Mouse (Mus musculus): Measurements from ENCODE around the gene Cyp24a1. TPM values are rescaled to one million over a fixed set of nuclear protein-coding genes. Genes with fewer than 3 reads are reported as not detected.

Gene Cyp24a1
- polyA plus RNA-seq, 1 experiment from 2014 or later: 0.07 TPM

- no peak overlapping the region for H3K27ac ChIP-seq
- WGBS: 76% methylated on average over 7 of the region's 7 CpGs
- H3K27me3 ChIP-seq (ENCODE audit: insufficient read depth, poor library complexity, severe bottlenecking): peaks cover 47% of the 10 kb centered on the region
- H3K4me1 ChIP-seq (replicated peaks): peaks cover 12% of the 10 kb centered on the region; the same call in 1 of the 2 replicates
- no peak for DNase-seq (ENCODE audit: low spot score)
- H3K4me3 ChIP-seq: no peak overlapping the region
- H3K36me3 ChIP-seq: no peaks in the 10 kb centered on the region
- no peaks in the 10 kb centered on the region for H3K9me3 ChIP-seq
These were observed 9.7 kb downstream of the Cyp24a1 start for GRCm38 (mm10) chr2:170487202-170487601.

DNA sequence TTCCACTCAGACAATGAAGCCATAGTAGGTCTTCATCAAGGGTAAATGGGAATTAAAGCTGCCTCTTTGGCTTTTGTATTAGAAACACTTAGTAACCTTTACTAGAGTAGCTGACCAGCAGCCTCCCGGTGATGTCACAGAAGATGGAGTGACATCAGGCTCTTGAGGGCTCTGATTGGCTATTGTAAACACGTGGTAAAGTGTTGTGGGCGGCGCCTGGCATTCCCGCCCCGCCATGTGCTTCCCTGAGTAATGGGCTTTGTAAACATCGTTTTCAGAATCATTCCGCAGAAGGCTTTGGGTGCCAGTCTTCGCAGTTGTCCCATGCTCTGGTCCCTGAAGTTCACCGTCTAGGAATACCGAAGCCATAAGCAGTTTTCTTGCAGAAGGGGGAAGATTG lies 13.0 kb downstream of the Cyp24a1 start:
- Histone ChIP-seq H3K9me3 (no peaks in the 10 kb centered on the region), H3K4me3 (no peak overlapping the region), H3K4me1 (replicated peaks) (peaks cover 12% of the 10 kb centered on the region; the same call in 1 of the 2 replicates), H3K27ac (no peak overlapping the region), H3K27me3 (ENCODE audit: insufficient read depth, poor library complexity, severe bottlenecking) (peaks cover 19% of the 10 kb centered on the region; the same call in 1 of the 2 replicates), H3K36me3 (no peaks in the 10 kb centered on the region)
- 70% methylated on average over 11 of the region's 11 CpGs for WGBS
- no peak for DNase-seq (ENCODE audit: low spot score)

DNA sequence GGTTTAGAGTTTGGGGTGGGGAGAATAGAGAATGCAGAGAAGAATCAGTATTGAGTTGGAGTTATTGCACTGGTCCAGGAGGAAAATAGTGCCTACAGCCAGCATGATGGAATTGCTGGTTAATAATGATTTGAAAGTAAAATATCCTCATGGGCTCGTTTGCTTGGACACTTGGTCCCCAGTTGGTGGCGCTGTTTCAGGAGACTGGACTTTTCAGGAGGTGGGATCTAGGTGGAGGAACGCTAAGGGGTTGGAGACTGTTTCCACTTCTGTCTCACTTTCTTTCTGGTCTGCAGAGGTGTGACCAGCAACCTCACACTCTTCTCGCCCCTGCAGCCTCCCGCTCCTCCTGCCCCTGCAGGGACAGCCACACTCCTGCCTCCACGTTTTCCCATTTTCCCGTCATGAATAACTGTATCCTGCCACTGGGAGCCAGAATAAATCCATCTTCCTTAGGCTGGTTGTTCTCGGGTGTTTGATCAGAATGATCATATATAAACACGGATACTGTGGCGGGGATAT lies 14.9 kb downstream of the Cyp24a1 start:
- DNase-seq (ENCODE audit: low spot score): no peak
- H3K27me3 ChIP-seq (ENCODE audit: insufficient read depth, poor library complexity, severe bottlenecking): peaks cover 11% of the 10 kb centered on the region; the same call in 1 of the 2 replicates
- H3K4me1 ChIP-seq (replicated peaks): peaks cover 5% of the 10 kb centered on the region; the same call in 1 of the 2 replicates
- no peaks in the 10 kb centered on the region for H3K9me3 ChIP-seq
- H3K27ac ChIP-seq: no peak overlapping the region
- H3K36me3 ChIP-seq: no peaks in the 10 kb centered on the region
- WGBS: 68% methylated on average over 10 of the region's 10 CpGs
- no peak overlapping the region for H3K4me3 ChIP-seq

GRCm38 (mm10) chr2:170476643-170477042 lies 20.3 kb downstream of the Cyp24a1 start:
- H3K4me1 ChIP-seq (replicated peaks): no peaks in the 10 kb centered on the region
- H3K27ac ChIP-seq: no peak overlapping the region

DNA sequence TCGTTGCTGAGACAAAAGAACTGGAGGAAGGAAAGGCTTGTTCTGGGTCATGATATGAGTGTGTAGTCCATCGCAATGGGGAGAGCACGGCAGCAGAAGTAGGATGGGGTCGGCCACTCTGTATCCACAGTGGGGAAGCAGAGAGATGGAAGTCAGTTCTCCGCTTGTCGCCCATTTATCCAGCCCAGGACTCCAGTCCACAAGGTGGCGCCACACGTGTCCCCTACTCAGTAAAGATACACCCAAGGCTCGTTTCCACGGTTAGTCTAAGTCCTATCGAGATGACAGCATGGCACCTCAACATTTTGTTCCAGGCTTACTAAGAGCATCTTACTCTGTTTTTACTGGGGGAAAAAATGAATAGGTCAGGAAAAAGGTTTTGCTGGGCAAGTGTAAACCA lies 20.7 kb downstream of the Cyp24a1 start:
- DNase-seq (ENCODE audit: low spot score): no peak
- H3K4me3 ChIP-seq: no peak overlapping the region
- 83% methylated on average over 11 of the region's 11 CpGs for WGBS
- 0 out of 2 replicates have a peak, but pooled peaks cover 3% of the 10 kb centered on the region for H3K9me3 ChIP-seq
- no peaks in the 10 kb centered on the region for H3K36me3 ChIP-seq
- H3K27me3 ChIP-seq (ENCODE audit: insufficient read depth, poor library complexity, severe bottlenecking): peaks cover 5% of the 10 kb centered on the region; the same call in 1 of the 2 replicates
- no peaks in the 10 kb centered on the region for H3K4me1 ChIP-seq (replicated peaks)
- no peak overlapping the region for H3K27ac ChIP-seq

More at GRCm38 (mm10) chr2:170476643-170477042, 20.3 kb downstream of the Cyp24a1 start:
- Histone ChIP-seq H3K27me3 (ENCODE audit: insufficient read depth, poor library complexity, severe bottlenecking) (peaks cover 2% of the 10 kb centered on the region; the same call in 1 of the 2 replicates), H3K36me3 (no peaks in the 10 kb centered on the region), H3K4me3 (no peak overlapping the region), H3K9me3 (0 out of 2 replicates have a peak, but pooled peaks cover 3% of the 10 kb centered on the region)
- 93% methylated on average over 8 of the region's 8 CpGs for WGBS
- no peak for DNase-seq (ENCODE audit: low spot score)

- Histone ChIP-seq H3K9me3 (0 out of 2 replicates have a peak, but pooled peaks cover 3% of the 10 kb centered on the region), H3K36me3 (no peaks in the 10 kb centered on the region)
These were observed 21.8 kb downstream of the Cyp24a1 start for GRCm38 (mm10) chr2:170475164-170475563.

DNA sequence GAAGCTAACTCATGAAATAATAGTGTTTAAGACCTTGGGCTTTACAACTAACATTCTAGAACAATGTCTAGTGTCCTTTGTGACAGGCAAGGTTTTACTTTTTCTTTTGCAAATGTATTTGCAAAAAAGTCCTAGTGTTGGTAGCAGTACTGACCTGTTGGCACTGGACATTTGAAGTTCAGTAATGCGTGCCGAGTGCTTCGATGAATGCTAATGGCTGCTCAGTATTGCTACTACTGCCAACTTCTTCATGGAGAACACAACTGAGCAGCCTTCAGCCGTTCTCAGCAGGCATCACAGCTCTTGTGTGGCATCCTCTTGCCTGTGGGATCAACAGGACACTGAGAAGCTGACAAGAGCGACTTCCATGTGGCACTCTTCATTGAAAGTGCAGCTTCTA lies 22.8 kb downstream of the Cyp24a1 start:
- Histone ChIP-seq H3K36me3 (no peaks in the 10 kb centered on the region), H3K27ac (no peak overlapping the region), H3K9me3 (0 out of 2 replicates have a peak, but pooled peaks cover 3% of the 10 kb centered on the region), H3K4me3 (no peak overlapping the region), H3K4me1 (replicated peaks) (peaks cover 17% of the 10 kb centered on the region), H3K27me3 (ENCODE audit: insufficient read depth, poor library complexity, severe bottlenecking) (peaks cover 18% of the 10 kb centered on the region)
- DNase-seq (ENCODE audit: low spot score): no peak
- WGBS: 93% methylated on average over 5 of the region's 5 CpGs

More at GRCm38 (mm10) chr2:170475164-170475563, 21.8 kb downstream of the Cyp24a1 start:
- H3K27ac ChIP-seq: no peak overlapping the region
- WGBS: 76% methylated on average over 3 of the region's 3 CpGs
- H3K27me3 ChIP-seq (ENCODE audit: insufficient read depth, poor library complexity, severe bottlenecking): peaks cover 13% of the 10 kb centered on the region
- H3K4me1 ChIP-seq (replicated peaks): peaks cover 6% of the 10 kb centered on the region
- H3K4me3 ChIP-seq: no peak overlapping the region
- no peak for DNase-seq (ENCODE audit: low spot score)

- Histone ChIP-seq H3K27ac (no peak overlapping the region), H3K36me3 (no peaks in the 10 kb centered on the region), H3K9me3 (0 out of 2 replicates have a peak, but pooled peaks cover 3% of the 10 kb centered on the region), H3K4me3 (no peak overlapping the region), H3K4me1 (replicated peaks) (peaks cover 20% of the 10 kb centered on the region), H3K27me3 (ENCODE audit: insufficient read depth, poor library complexity, severe bottlenecking) (peaks cover 22% of the 10 kb centered on the region)
- WGBS: 85% methylated on average over 5 of the region's 5 CpGs
- no peak for DNase-seq (ENCODE audit: low spot score)
These were observed 26.4 kb downstream of the Cyp24a1 start for GRCm38 (mm10) chr2:170470591-170470990.

- DNase-seq (ENCODE audit: low spot score): peak; percentile 27
- WGBS: 13% methylated on average over 10 of the region's 10 CpGs
- peaks cover 20% of the 10 kb centered on the region for H3K4me1 ChIP-seq (replicated peaks)
- no peaks in the 10 kb centered on the region for H3K36me3 ChIP-seq
- 0 out of 2 replicates have a peak overlapping the region, but pooled peaks have one; percentile 9 for H3K27ac ChIP-seq
- no peak overlapping the region for H3K4me3 ChIP-seq
- peaks cover 22% of the 10 kb centered on the region for H3K27me3 ChIP-seq (ENCODE audit: insufficient read depth, poor library complexity, severe bottlenecking)
- H3K9me3 ChIP-seq: 0 out of 2 replicates have a peak, but pooled peaks cover 3% of the 10 kb centered on the region
These were observed 27.2 kb downstream of the Cyp24a1 start for GRCm38 (mm10) chr2:170469616-170470308.

- no peak overlapping the region for H3K27ac ChIP-seq
- H3K27me3 ChIP-seq (ENCODE audit: insufficient read depth, poor library complexity, severe bottlenecking): peaks cover 22% of the 10 kb centered on the region
- H3K4me3 ChIP-seq: no peak overlapping the region
- H3K4me1 ChIP-seq (replicated peaks): peaks cover 20% of the 10 kb centered on the region
- no peaks in the 10 kb centered on the region for H3K36me3 ChIP-seq
- no peaks in the 10 kb centered on the region for H3K9me3 ChIP-seq
- no peak for DNase-seq (ENCODE audit: low spot score)
These were observed 28.9 kb downstream of the Cyp24a1 start for GRCm38 (mm10) chr2:170468009-170468408.

- Histone ChIP-seq H3K9me3 (no peaks in the 10 kb centered on the region), H3K36me3 (no peaks in the 10 kb centered on the region), H3K27ac (no peak overlapping the region), H3K4me1 (replicated peaks) (peaks cover 23% of the 10 kb centered on the region), H3K4me3 (no peak overlapping the region), H3K27me3 (ENCODE audit: insufficient read depth, poor library complexity, severe bottlenecking) (peaks cover 13% of the 10 kb centered on the region; the same call in 1 of the 2 replicates)
- WGBS: 51% methylated on average over 4 of the region's 4 CpGs
- no peak for DNase-seq (ENCODE audit: low spot score)
These were observed 32.1 kb downstream of the Cyp24a1 start for GRCm38 (mm10) chr2:170464817-170465216.

DNA sequence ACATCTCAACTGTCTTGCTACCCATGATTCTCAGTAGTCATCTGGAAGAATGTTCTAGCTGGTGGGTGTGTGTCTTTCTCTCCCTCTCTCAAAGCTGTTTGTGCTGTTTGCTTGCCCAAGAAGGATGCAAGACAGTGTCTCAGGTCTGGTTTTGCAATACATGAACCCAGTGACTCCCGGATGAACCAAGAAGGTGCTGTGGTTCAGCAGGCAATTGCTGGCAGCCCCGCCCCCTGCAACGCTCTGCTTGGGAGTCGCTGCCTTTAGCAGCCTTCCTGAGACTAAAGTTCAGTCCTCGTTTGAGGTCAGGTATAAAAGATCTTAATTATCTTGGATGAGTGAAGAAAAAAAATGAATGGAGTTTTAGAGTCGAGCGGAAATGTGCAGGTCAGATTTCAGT lies 35.3 kb downstream of the Cyp24a1 start:
- Histone ChIP-seq H3K9me3 (no peaks in the 10 kb centered on the region), H3K4me3 (no peak overlapping the region), H3K27me3 (ENCODE audit: insufficient read depth, poor library complexity, severe bottlenecking) (0 out of 2 replicates have a peak, but pooled peaks cover 7% of the 10 kb centered on the region), H3K4me1 (replicated peaks) (peaks cover 33% of the 10 kb centered on the region), H3K36me3 (no peaks in the 10 kb centered on the region), H3K27ac (no peak overlapping the region)
- WGBS: 73% methylated on average over 7 of the region's 7 CpGs
- no peak for DNase-seq (ENCODE audit: low spot score)

- DNase-seq (ENCODE audit: low spot score): peak; percentile 75
These were observed 37.1 kb downstream of the Cyp24a1 start for GRCm38 (mm10) chr2:170459805-170460204.

More at GRCm38 (mm10) chr2:170459805-170460204, 37.1 kb downstream of the Cyp24a1 start:
- no peak overlapping the region for H3K4me3 ChIP-seq
- peaks cover 33% of the 10 kb centered on the region for H3K4me1 ChIP-seq (replicated peaks)
- 0 out of 2 replicates have a peak, but pooled peaks cover 7% of the 10 kb centered on the region for H3K27me3 ChIP-seq (ENCODE audit: insufficient read depth, poor library complexity, severe bottlenecking)
- WGBS: 22% methylated on average over 9 of the region's 9 CpGs
- peak overlapping the region; percentile 45 for H3K27ac ChIP-seq
- no peaks in the 10 kb centered on the region for H3K9me3 ChIP-seq
- H3K36me3 ChIP-seq: no peaks in the 10 kb centered on the region
